Mouse (Mus musculus): Measurements from ENCODE around the gene Fam187b. TPM values are rescaled to one million over a fixed set of nuclear protein-coding genes. Genes with fewer than 3 reads are reported as not detected.

The Fam187b gene
- total and polyA plus RNA-seq, 3 experiments: not detected

DNA sequence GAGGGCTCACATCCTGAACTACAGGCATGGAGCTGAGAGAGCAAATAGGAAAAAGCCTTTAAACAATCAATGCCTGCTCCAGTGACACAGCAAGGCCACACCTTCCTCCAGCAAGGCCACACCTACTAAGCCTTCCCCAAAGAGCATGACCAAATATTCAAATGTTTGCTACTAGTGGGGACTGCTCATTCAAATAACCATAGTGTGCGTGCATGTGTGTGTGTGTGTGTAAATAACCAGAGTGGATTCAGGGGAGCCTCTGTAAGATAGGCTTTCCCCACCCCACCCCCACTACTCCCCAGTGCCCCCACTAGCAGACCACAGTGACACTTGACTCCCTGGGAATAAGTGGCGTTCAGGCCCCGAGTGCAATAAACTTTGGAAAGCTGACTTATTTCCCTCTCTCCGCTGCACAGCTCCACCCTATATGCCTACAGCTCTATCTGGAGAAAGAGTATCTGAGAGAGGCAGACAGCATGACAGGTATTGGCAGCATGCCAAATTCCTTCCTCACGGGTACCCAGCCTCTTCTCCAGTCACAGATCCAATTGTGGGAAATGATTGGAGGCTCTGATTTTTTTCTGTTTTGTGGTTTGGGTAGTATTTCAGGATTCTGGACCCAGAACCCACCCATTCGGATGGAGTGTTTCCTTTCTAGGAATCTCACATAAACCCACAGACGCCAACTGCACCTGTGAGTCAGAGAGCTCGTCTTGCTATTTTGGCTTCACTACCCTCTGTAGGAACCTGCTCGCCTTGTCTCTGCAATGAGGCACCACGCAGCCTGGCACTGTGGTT, 43.7 kb downstream of the Fam187b start:
- H3K27ac ChIP-seq (ENCODE audit: control insufficient read depth, low read depth, low read length): no peak overlapping the region
- H3K4me1 ChIP-seq (ENCODE audit: control insufficient read depth in 1 of 2, insufficient read depth in 2 of 2, low read length in 2 of 2): peaks cover 0 to 7% of the 10 kb centered on the region in 2 experiments; a peak in 2 of 4 replicates
- no peak overlapping the region for H3K9ac ChIP-seq (ENCODE audit: control insufficient read depth, low read depth, low read length, poor library complexity, severe bottlenecking)
- no peaks in the 10 kb centered on the region for H3K9me3 ChIP-seq (replicated peaks; ENCODE audit: insufficient read depth, low read length)
- no peaks in the 10 kb centered on the region; a peak in 1 of 4 replicates for H3K36me3 ChIP-seq (ENCODE audit: control insufficient read depth in 1 of 2, insufficient read depth in 2 of 2, low read length in 2 of 2)
- DNase-seq (ENCODE audit: low read depth, low spot score): peak; percentile 73
- H3K4me3 ChIP-seq (ENCODE audit: control insufficient read depth in 1 of 2, insufficient read depth in 1 of 2, low read depth in 2 of 2, low read length in 2 of 2): no peak overlapping the region
- TF ChIP-seq TCF12 (IDR thresholded peaks at IDR 0.05; ENCODE audit: low read depth, low read length) (0 out of 2 replicates have a peak, but pooled peaks have one; percentile 27), SIN3A (IDR thresholded peaks at IDR 0.05; ENCODE audit: low read length) (no peak), SMC3 (IDR thresholded peaks at IDR 0.05; ENCODE audit: low read depth, low read length) (no peak), EP300 (IDR thresholded peaks at IDR 0.05; ENCODE audit: low read depth in 1 of 2, low read length in 2 of 2) (peak; percentile 48 to 64), GATA1 (IDR thresholded peaks at IDR 0.05; ENCODE audit: low read depth, low read length) (peak; percentile 41), RCOR1 (IDR thresholded peaks at IDR 0.05; ENCODE audit: low read depth, low read length) (peak; percentile 85), RAD21 (IDR thresholded peaks at IDR 0.05; ENCODE audit: low read depth, low read length) (no peak), KAT2A (conservative IDR thresholded peaks at IDR 0.05; ENCODE audit: low read depth, low read length) (no peak), BHLHE40 (IDR thresholded peaks at IDR 0.05; ENCODE audit: borderline replicate concordance, low read depth, low read length) (no peak), UBTF (IDR thresholded peaks at IDR 0.05; ENCODE audit: borderline replicate concordance, insufficient read depth, low read depth, low read length) (no peak), USF1 (IDR thresholded peaks at IDR 0.05; ENCODE audit: low read depth, low read length) (no peak), MXI1 (IDR thresholded peaks at IDR 0.05; ENCODE audit: low read depth, low read length) (0 out of 2 replicates have a peak, but pooled peaks have one; percentile 17), CHD2 (IDR thresholded peaks at IDR 0.05; ENCODE audit: low read length) (no peak), ELF1 (IDR thresholded peaks at IDR 0.05; ENCODE audit: low read depth, low read length) (no peak)
- no peaks in the 10 kb centered on the region; a peak in 1 of 4 replicates for H3K27me3 ChIP-seq (ENCODE audit: control insufficient read depth in 1 of 2, insufficient read depth in 2 of 2, low read length in 2 of 2)
- H3K79me2 ChIP-seq (ENCODE audit: control insufficient read depth, insufficient read depth, low read length, poor library complexity): no peaks in the 10 kb centered on the region

DNA sequence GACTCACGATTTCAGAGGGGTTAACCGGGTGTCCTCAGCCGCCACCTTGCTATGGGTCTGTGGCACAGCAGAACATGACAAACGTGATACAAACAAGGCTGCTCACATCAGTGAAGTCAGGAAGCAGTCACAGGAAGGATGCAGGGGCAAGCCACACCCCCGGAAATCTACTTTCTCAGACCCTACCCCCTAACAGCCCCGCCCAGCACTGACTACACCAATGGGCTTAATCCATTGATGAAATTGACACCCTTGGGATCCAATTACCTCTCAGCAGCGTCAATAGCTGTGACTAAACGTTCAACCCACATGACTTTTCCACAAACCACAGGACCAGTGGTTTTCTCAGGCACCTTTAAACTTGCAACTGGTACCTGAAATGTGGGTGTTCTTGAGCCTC, 55.0 kb downstream of the Fam187b start:
- H3K4me3 ChIP-seq (ENCODE audit: control insufficient read depth in 1 of 2, insufficient read depth in 1 of 2, low read depth in 2 of 2, low read length in 2 of 2): no peak overlapping the region
- no peaks in the 10 kb centered on the region; a peak in 2 of 4 replicates for H3K27me3 ChIP-seq (ENCODE audit: control insufficient read depth in 1 of 2, insufficient read depth in 2 of 2, low read length in 2 of 2)
- TF ChIP-seq EP300 (IDR thresholded peaks at IDR 0.05; ENCODE audit: low read depth in 1 of 2, low read length in 2 of 2): no peak
- no peak for TF ChIP-seq MYC (IDR thresholded peaks at IDR 0.05; ENCODE audit: low read depth, low read length)
- TF ChIP-seq CHD2 (IDR thresholded peaks at IDR 0.05; ENCODE audit: low read length): no peak
- TF ChIP-seq USF1 (IDR thresholded peaks at IDR 0.05; ENCODE audit: low read depth, low read length): no peak
- TF ChIP-seq TCF12 (IDR thresholded peaks at IDR 0.05; ENCODE audit: low read depth, low read length): no peak
- no peak for TF ChIP-seq CTCF (IDR thresholded peaks at IDR 0.05 in 2 of 3, conservative IDR thresholded peaks at IDR 0.05 in 1 of 3; ENCODE audit: control insufficient read depth in 1 of 3, insufficient read depth in 1 of 3, low read depth in 2 of 3, low read length in 3 of 3, poor library complexity in 1 of 3, severe bottlenecking in 1 of 3)
- TF ChIP-seq SIN3A (IDR thresholded peaks at IDR 0.05; ENCODE audit: low read length): no peak
- no peak for TF ChIP-seq RAD21 (IDR thresholded peaks at IDR 0.05; ENCODE audit: low read depth, low read length)
- no peak for TF ChIP-seq E2F4 (IDR thresholded peaks at IDR 0.05; ENCODE audit: borderline replicate concordance, low read depth, low read length)
- no peak for TF ChIP-seq POLR2AphosphoS5 (IDR thresholded peaks at IDR 0.05; ENCODE audit: borderline replicate concordance, low read depth, low read length)
- no peak for TF ChIP-seq MYB (IDR thresholded peaks at IDR 0.05; ENCODE audit: low read depth, low read length)
- no peak for TF ChIP-seq ETS1 (IDR thresholded peaks at IDR 0.05; ENCODE audit: low read depth, low read length)
- no peak for TF ChIP-seq POLR2A (IDR thresholded peaks at IDR 0.05; ENCODE audit: control insufficient read depth in 1 of 2, insufficient read depth in 1 of 2, low read depth in 1 of 2, low read length in 2 of 2, poor library complexity in 1 of 2)
- TF ChIP-seq ZNF384 (IDR thresholded peaks at IDR 0.05; ENCODE audit: low read depth, low read length): no peak
- TF ChIP-seq MAX (IDR thresholded peaks at IDR 0.05; ENCODE audit: low read length): no peak
- TF ChIP-seq NRF1 (IDR thresholded peaks at IDR 0.05; ENCODE audit: insufficient read depth, low read depth, low read length, poor library complexity, severe bottlenecking): no peak
- no peak for TF ChIP-seq KAT2A (conservative IDR thresholded peaks at IDR 0.05; ENCODE audit: low read depth, low read length)
- DNase-seq (ENCODE audit: low read depth, low spot score): peak; percentile 20
- no peaks in the 10 kb centered on the region for H3K79me2 ChIP-seq (ENCODE audit: control insufficient read depth, insufficient read depth, low read length, poor library complexity)
- no peaks in the 10 kb centered on the region for H3K36me3 ChIP-seq (ENCODE audit: control insufficient read depth in 1 of 2, insufficient read depth in 2 of 2, low read length in 2 of 2)
- H3K9me3 ChIP-seq (replicated peaks; ENCODE audit: insufficient read depth, low read length): no peaks in the 10 kb centered on the region
- H3K27ac ChIP-seq (ENCODE audit: control insufficient read depth, low read depth, low read length): no peak overlapping the region
- peaks cover 0 to 4% of the 10 kb centered on the region in 2 experiments; a peak in 2 of 4 replicates for H3K4me1 ChIP-seq (ENCODE audit: control insufficient read depth in 1 of 2, insufficient read depth in 2 of 2, low read length in 2 of 2)
- no peak overlapping the region for H3K9ac ChIP-seq (ENCODE audit: control insufficient read depth, low read depth, low read length, poor library complexity, severe bottlenecking)

Measured in MEL (cell line).